Mouse (Mus musculus) 3134 (cell line): ENCODE results near the gene Srarp.

Experiments
- DNase-seq: peaks from one replicate; pipeline ENCODE4 v3.0.0-alpha.2; 2011; ENCODE audit warnings: low spot score; ENCODE audit not compliant: insufficient read length; ENCODE audit errors: extremely low read depth

Srarp gene

DNA sequence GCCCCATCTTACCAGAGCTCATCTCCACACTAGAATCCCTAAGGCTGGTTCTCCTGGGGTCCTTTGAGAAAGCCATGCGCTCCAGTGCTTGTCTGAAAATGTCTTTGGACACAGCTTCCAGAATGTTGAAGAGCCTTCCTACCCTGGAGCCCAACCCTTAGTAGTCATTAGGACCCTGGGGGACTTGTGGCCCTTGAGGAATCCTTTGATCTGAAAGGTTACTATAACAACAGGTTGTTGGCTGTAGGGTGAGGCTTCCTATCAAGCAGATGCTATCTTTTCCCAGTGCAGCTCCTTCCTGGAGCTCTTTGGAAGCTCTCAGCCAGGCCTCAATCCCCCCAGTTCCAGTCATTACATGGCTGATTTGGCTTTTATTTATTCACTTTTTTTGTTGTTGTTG, at the start of gene Srarp:
Gene Srarp (minus strand): TSS at position 132 of the 400 bp plus-strand sequence.
- DNase-seq = no peak

DNA sequence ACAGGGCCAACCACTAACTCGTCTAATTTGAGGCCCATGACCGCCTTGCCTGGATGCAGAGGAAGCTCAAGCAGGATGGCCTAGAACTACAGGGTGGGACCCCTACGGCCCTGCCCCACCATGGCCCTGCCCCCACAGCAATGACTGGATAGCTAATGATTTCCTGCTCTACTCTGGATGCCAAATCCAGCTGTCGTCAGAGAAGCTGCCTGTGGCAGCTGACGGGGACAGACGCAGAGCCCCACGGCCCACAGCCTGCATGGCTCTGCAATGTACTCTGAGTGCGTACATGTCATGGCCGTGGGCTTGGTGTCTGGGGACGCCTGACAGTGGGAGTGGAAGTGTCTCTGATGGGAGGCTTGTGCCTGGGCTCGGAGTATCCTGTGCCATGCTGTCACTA, 48.2 kb upstream of the Srarp start:
- no peak for DNase-seq

GRCm38 (mm10) chr4:141479411-141479810, 43.5 kb upstream of the Srarp start:
- no peak for DNase-seq

GRCm38 (mm10) chr4:141478794-141479193, 42.9 kb upstream of the Srarp start:
- DNase-seq = no peak

DNA sequence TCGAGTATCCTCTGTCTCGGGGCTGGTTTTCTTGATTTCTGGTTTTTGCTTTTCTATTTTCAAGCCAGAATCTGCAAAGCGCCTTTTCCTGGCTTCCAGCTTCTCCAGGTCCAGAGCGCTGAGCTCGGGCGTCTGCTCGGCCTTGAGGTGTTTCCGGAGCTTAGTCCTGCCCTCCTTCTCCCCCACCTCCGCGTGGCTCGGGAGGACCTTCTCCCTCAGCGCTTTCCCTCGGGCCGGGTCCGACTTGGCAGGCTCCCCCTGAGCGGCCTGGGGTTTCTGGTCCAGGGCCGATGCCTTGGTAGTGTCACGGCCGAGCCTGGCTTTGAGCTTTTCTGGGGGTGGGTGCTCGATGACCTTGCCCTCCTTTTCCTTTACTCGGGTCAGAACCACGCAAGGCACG, 42.3 kb upstream of the Srarp start:
- DNase-seq = no peak

DNA sequence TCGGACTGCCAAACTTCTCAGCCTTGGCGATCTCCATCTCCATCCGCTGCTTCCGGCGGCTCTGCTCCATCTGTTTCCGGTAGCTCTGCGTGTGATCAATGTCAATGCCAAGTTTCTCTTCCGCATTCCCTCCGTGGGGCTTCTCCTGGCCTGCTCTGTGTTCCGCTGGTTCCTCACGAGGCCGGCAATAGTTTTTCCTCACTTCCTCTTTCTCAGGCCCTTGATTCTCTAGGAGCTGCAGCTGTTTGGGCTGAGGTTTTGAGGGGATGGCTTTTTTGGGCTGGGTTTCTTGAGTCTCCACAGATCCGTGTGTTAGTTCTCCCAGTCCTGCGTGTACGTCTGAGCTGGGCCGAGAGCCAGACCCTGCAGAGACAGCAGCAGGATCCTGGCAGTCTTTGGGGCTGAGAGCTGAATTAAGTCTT, 41.8 kb upstream of the Srarp start:
- no peak for DNase-seq

DNA sequence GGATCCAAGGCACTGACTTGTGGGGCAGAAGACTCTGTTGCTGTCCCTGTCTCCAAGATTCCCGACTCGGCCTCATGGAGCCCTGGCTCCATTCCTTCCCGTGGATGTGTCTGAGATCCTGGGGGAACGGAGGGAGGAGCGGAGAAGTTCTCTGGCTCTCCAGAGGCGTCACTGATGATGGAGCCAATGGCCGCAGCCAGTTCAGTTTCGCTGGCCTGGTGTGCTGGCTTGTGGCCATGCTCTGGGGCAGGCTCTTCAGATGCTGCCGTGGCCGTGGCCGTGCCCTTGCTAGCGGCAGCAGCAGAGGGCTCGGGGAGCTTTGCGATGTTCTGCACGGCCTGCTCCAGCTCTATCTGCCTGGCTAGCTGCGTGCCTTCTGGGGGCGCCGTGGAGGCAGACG, 38.5 kb upstream of the Srarp start:
- DNase-seq = no peak

DNA sequence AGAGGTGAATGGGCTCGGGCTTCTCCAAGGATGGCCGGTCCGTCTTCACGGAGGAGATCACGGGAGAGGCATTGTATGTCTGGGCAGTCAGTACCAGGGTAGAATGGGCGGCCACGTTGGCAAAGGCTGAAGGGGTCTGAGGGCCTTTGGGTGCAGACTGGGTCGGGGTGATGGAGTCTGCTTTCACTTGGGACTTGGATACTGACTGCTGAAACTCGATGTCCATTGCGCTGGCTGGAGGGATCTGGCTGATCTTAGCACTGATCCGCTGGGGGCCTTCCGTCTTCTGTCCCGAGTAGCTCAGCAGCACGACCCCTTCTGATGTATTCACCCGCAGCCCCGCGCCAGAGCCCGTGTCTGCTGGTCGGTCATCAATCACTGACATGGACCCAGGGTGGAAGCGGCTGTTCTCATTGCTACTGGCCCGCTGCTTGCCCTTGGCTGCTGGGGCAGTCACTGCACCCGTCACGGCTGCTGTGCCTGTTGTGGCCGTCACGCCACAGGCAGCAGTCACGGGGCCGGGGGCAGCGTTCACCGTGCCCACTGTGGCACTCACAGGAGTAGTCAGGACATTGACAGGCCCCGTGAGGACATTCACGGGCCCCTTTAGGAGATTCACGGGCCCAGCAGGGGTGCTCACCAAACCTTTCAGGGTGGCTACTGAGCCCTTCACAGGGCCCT, 36.9 kb upstream of the Srarp start:
- DNase-seq = no peak

- DNase-seq = no peak
Measured at GRCm38 (mm10) chr4:141471491-141471890, 35.6 kb upstream of the Srarp start.

DNA sequence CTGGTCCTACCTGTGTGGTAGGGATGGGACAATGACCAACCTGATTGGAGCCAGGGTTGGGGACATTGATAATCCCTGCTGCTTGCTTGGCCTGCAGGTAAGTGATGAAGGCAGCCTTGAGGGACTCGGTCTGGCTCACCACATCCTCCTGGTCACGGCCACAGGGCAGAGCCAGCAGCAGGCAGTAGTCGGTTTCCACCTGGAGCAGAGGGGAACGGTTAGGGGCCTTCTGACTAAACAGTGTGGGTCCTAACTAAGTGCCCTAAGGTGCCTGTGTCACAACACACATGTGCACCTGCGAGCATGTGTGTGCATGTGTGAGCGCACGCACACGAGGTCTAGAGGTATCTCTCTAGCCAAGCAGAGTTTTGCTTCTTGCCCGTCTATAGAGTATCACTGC, 33.4 kb upstream of the Srarp start:
- no peak for DNase-seq

DNA sequence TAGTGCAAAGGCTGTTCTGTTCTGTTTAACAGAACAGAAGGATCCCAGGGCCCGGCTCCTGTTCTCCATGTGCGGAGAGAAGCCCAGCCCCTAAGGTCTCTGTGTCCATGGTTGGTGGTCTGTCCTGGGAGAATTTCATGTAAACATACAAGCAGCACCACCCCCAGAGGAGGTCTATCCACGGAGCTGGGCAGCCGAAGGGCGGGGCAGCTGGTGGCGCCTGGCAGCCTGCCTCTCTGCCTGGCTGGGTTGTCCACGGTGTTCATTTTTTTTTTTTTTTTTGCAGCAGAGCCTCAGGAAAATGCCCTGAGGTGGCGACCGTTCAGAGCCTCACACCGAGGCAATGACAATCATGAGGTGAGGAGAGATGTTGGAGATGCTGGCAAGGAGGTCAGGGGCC, 32.7 kb upstream of the Srarp start:
- DNase-seq = no peak

DNA sequence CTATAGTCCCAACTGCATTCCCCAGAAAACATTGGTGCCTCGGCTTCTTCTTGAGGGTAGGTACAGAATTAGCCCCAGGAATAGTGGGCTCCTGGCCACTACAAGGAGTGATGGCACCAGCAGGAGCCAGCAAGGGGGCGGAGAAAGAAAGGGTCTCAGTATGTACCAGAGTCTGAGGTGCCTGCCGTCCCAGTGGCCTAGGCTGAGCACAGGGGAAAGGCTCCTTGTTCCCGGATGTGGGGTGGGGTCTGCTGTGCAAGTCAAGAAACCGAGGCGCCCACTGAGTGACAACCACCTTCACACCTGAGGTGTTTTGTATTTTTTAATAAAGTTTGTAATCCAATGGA, 31.6 kb upstream of the Srarp start:
- no peak for DNase-seq

DNA sequence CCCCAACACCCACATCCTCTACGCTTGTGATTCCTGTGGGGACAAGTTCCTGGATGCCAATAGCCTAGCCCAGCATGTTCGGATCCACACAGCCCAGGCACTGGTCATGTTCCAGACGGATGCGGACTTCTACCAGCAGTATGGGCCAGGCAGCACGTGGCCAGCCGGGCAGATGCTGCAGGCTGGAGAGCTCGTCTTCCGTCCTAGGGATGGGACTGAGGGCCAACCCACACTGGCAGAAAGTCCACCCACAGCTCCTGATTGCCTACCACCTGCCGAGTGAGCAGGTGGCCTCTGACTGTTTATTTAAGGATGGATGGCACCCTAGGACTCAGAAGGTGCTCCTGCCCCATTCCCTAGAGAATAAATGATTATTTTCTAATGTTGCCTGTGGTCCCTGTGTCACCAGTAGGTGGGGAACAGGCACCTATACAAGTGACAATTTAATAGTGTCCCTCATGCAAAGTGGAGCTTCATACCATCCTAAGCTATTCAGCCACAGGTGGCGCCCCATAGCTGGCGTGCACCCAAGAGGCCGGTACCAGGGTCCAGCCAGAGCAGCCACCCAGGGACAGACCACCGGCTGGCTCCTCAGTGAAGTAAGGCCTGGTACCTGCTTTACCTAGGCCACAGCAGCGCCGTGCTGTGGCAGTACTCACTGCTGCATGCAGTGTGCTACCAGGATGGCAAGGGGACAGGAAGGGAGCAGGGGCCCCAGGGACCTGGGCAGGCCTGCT, 31.1 kb upstream of the Srarp start:
- DNase-seq = no peak

DNA sequence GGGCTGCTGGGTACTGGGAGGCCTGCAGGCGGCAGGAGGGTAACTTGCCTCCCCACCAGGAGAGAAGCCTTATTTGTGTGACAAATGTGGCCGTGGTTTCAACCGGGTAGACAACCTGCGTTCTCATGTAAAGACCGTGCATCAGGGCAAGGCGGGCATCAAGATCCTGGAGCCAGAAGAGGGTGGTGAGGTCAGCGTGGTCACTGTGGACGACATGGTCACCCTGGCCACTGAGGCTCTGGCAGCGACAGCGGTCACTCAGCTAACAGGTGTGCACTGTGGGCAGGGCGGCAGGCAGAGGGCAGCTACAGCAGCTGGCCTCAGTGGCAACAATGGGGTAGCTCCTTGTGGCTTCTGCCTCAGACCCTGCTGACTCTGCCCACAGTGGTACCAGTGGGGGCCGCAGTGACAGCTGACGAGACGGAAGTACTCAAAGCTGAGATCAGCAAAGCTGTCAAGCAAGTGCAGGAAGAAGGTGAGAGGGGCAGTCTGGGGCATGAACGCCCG, 30.4 kb upstream of the Srarp start:
- DNase-seq = no peak

GRCm38 (mm10) chr4:141465512-141466288, 29.8 kb upstream of the Srarp start:
- no peak for DNase-seq

DNA sequence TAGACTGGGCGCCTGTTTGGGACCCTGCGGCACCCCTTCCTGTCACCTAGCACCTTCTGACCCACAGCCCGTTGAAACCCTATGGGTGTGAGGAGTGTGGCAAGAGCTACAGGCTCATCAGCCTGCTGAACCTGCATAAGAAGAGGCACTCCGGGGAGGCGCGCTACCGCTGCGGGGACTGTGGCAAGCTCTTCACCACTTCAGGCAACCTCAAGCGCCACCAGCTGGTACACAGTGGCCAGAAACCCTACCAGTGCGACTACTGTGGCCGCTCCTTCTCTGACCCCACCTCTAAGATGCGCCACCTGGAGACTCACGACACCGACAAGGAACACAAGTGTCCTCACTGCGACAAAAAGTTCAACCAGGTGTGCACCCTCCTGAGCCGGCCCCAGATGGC, 28.8 kb upstream of the Srarp start:
- DNase-seq = no peak

- DNase-seq = no peak
Measured at GRCm38 (mm10) chr4:141463472-141463871, 27.6 kb upstream of the Srarp start.

DNA sequence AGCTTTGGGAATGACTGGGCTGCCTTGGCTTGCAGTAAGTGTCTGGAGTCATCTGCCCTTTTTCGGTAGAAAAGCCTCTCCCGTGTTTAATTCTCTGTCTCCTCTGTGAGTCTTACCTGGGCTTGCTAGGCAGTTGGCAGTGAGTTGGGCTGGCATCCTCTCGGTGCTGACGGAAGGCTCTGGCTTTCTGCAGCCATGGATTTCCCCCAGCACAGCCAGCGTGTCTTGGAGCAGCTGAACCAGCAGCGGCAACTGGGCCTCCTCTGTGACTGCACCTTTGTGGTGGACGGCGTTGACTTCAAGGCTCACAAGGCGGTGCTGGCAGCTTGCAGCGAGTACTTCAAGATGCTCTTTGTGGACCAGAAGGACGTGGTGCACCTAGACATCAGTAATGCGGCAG, 25.7 kb upstream of the Srarp start:
- DNase-seq = no peak

- DNase-seq = no peak
Measured at GRCm38 (mm10) chr4:141461088-141461487, 25.2 kb upstream of the Srarp start.

- DNase-seq = no peak
Measured at GRCm38 (mm10) chr4:141460481-141460880, 24.6 kb upstream of the Srarp start.

GRCm38 (mm10) chr4:141459766-141460165, 23.9 kb upstream of the Srarp start:
- no peak for DNase-seq

DNA sequence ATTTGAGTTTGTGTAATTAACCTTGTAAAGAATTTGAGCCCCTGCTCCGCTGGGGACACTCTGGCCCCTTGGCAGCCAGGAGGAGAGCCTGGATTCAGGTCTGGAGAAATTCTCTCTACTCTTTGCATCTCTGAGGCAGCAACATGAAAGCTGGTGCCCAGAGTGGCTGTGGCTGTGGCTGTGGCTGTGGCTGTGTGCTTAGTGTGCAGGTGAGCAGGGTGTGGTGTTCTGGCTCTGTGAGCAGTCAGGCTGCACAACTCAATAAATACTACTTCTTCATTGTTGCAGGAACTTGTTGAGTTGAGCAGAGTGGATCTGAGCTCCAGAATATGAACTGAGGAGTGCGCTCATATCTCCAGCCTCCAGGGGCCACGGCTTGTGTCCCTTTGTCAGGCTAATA, 23.0 kb upstream of the Srarp start:
- no peak for DNase-seq
